Mouse (Mus musculus) midbrain, embryonic 11.5 days (tissue): ENCODE measurements around the gene Runx1. TPM values are rescaled to one million over a fixed set of nuclear protein-coding genes. Genes with fewer than 3 reads are reported as not detected.
A peak's percentile ranks its signal among the peaks of the same experiment; 100 is the strongest.

Source experiments
- ATAC-seq: fragments of 200-750 bp; cut with Nextera tagmentation; 2 replicates; pipeline ENCODE4 v1.8.0; 2017; ENCODE audit warnings: moderate TSS enrichment, moderate library complexity; ENCODE audit not compliant: low FRiP score
- DNase-seq: peaks from one replicate; pipeline ENCODE4 v3.0.0; 2015; ENCODE audit warnings: low spot score; ENCODE audit errors: missing footprints
- H3K27ac ChIP-seq: fragments of 300-500 bp; sonication (generic); 2 replicates; pipeline ENCODE4 v1.5.1; 2014; ENCODE audit warnings: low read depth, low read length
- H3K27me3 ChIP-seq: fragments of 300-500 bp; sonication (generic); 2 replicates; pipeline ENCODE4 v1.6.1; 2014; ENCODE audit warnings: mild to moderate bottlenecking, low read length, moderate library complexity, mixed read lengths; ENCODE audit not compliant: control insufficient read depth, insufficient read depth
- H3K36me3 ChIP-seq: fragments of 300-500 bp; sonication (generic); 2 replicates; pipeline ENCODE4 v1.6.1; 2014; ENCODE audit warnings: mild to moderate bottlenecking, low read length, moderate library complexity, mixed read lengths; ENCODE audit not compliant: control insufficient read depth, insufficient read depth
- H3K4me1 ChIP-seq: fragments of 300-500 bp; sonication (generic); 2 replicates; pipeline ENCODE4 v1.6.1; 2014; ENCODE audit warnings: low read length; ENCODE audit not compliant: control insufficient read depth, insufficient read depth
- H3K4me2 ChIP-seq: fragments of 300-500 bp; sonication (generic); 2 replicates; pipeline ENCODE4 v1.6.1; 2014; ENCODE audit warnings: mild to moderate bottlenecking, moderate library complexity
- H3K4me3 ChIP-seq: fragments of 300-500 bp; sonication (generic); 2 replicates; pipeline ENCODE4 v1.5.1; 2014; ENCODE audit warnings: low read depth, low read length
- H3K9ac ChIP-seq: fragments of 300-500 bp; sonication (generic); 2 replicates; pipeline ENCODE4 v1.6.1; 2014; ENCODE audit warnings: low read length
- H3K9me3 ChIP-seq: fragments of 300-500 bp; sonication (generic); 2 replicates; pipeline ENCODE4 v1.6.1; 2016; ENCODE audit warnings: low read length; ENCODE audit not compliant: control insufficient read depth
- WGBS: fragments of 180-500 bp; shearing (Covaris S2); extraction: QIAGEN DNeasy Blood & Tissue Kit; methylation state at CpG from one replicate; pipeline ENCODE4 v1.1.7; 2014; 5-methylcytosine and 5-hydroxymethylcytosine counted together
- polyA plus RNA-seq: library from polyadenylated mRNA; unstranded; fragments of >200 nt; fragmentation: Nextera tagmentation; extraction: Ambion mirVana; gene quantifications from 2 replicates; pipeline ENCODE4 v1.2.1, GENCODE M21; 2014

Runx1 gene
- polyA plus RNA-seq, 1 experiment from 2014 or later, result 0.93 TPM

GRCm38 (mm10) chr16:92830479-92830878 lies 4.5 kb upstream of the Runx1 start:
- DNase-seq, result no peak
- H3K4me3 ChIP-seq, result no peak overlapping the region
- no peak overlapping the region for H3K9ac ChIP-seq
- peaks cover 11% of the 10 kb centered on the region; the same call in 1 of the 2 replicates for H3K4me1 ChIP-seq
- WGBS, result 52% methylated on average over 14 of the region's 14 CpGs
- H3K27me3 ChIP-seq, result no peaks in the 10 kb centered on the region
- H3K9me3 ChIP-seq, result no peaks in the 10 kb centered on the region
- H3K36me3 ChIP-seq, result no peaks in the 10 kb centered on the region
- H3K4me2 ChIP-seq, result no peak overlapping the region
- no peak for ATAC-seq
- no peak overlapping the region for H3K27ac ChIP-seq

- 35% methylated on average over 8 of the region's 8 CpGs for WGBS
- H3K9ac ChIP-seq, result no peak overlapping the region
- no peaks in the 10 kb centered on the region for H3K9me3 ChIP-seq
- H3K4me1 ChIP-seq, result peaks cover 11% of the 10 kb centered on the region
- H3K4me2 ChIP-seq, result no peak overlapping the region
- no peak for DNase-seq
- no peak overlapping the region for H3K27ac ChIP-seq
- no peaks in the 10 kb centered on the region for H3K36me3 ChIP-seq
- 0 out of 2 replicates have a peak, but pooled peaks have one; percentile 38 for ATAC-seq
- H3K4me3 ChIP-seq, result no peak overlapping the region
- H3K27me3 ChIP-seq, result no peaks in the 10 kb centered on the region
Observed at GRCm38 (mm10) chr16:92828308-92828862, 2.4 kb upstream of the Runx1 start.

- Histone ChIP-seq H3K9ac (no peak overlapping the region), H3K9me3 (no peaks in the 10 kb centered on the region), H3K27me3 (no peaks in the 10 kb centered on the region), H3K27ac (no peak overlapping the region), H3K4me2 (no peak overlapping the region), H3K4me1 (peaks cover 11% of the 10 kb centered on the region), H3K4me3 (no peak overlapping the region), H3K36me3 (no peaks in the 10 kb centered on the region)
- peak; percentile 63; the same call in 1 of the 2 replicates for ATAC-seq
- no peak for DNase-seq
- WGBS, result 49% methylated on average over 7 of the region's 7 CpGs
Observed at GRCm38 (mm10) chr16:92827663-92828307, 1.8 kb upstream of the Runx1 start.

GRCm38 (mm10) chr16:92826683-92827082 lies 734 bp upstream of the Runx1 start:
- peaks cover 11% of the 10 kb centered on the region for H3K4me1 ChIP-seq
- no peak for DNase-seq
- 84% methylated on average over 6 of the region's 6 CpGs for WGBS
- H3K27ac ChIP-seq, result no peak overlapping the region
- no peak overlapping the region for H3K4me3 ChIP-seq
- no peak for ATAC-seq
- no peak overlapping the region for H3K9ac ChIP-seq
- H3K9me3 ChIP-seq, result no peaks in the 10 kb centered on the region
- no peaks in the 10 kb centered on the region for H3K36me3 ChIP-seq
- no peaks in the 10 kb centered on the region for H3K27me3 ChIP-seq
- H3K4me2 ChIP-seq, result no peak overlapping the region

- no peak overlapping the region for H3K27ac ChIP-seq
- DNase-seq, result no peak
- no peak for ATAC-seq
- no peak overlapping the region for H3K4me3 ChIP-seq
- no peak overlapping the region for H3K4me2 ChIP-seq
- no peaks in the 10 kb centered on the region for H3K9me3 ChIP-seq
- WGBS, result 89% methylated on average over 18 of the region's 18 CpGs
- H3K36me3 ChIP-seq, result no peaks in the 10 kb centered on the region
- H3K4me1 ChIP-seq, result peaks cover 11% of the 10 kb centered on the region
- H3K9ac ChIP-seq, result no peak overlapping the region
- no peaks in the 10 kb centered on the region for H3K27me3 ChIP-seq
Observed at GRCm38 (mm10) chr16:92825204-92825843, 625 bp downstream of the Runx1 start.

GRCm38 (mm10) chr16:92824723-92825203 lies 1.2 kb downstream of the Runx1 start:
- Histone ChIP-seq H3K9ac (no peak overlapping the region), H3K36me3 (no peaks in the 10 kb centered on the region), H3K4me2 (no peak overlapping the region), H3K4me3 (no peak overlapping the region), H3K4me1 (peaks cover 11% of the 10 kb centered on the region), H3K27me3 (no peaks in the 10 kb centered on the region), H3K27ac (no peak overlapping the region), H3K9me3 (no peaks in the 10 kb centered on the region)
- ATAC-seq (no peak), DNase-seq (no peak)
- 93% methylated on average over 9 of the region's 9 CpGs for WGBS

- no peak for ATAC-seq
- Histone ChIP-seq H3K9ac (no peak overlapping the region), H3K4me3 (no peak overlapping the region), H3K9me3 (no peaks in the 10 kb centered on the region), H3K27ac (no peak overlapping the region), H3K36me3 (no peaks in the 10 kb centered on the region), H3K4me2 (no peak overlapping the region), H3K27me3 (no peaks in the 10 kb centered on the region), H3K4me1 (peaks cover 11% of the 10 kb centered on the region)
- DNase-seq, result no peak
- 81% methylated on average over 6 of the region's 6 CpGs for WGBS
Observed at GRCm38 (mm10) chr16:92824003-92824722, 1.8 kb downstream of the Runx1 start.

GRCm38 (mm10) chr16:92823381-92823862 lies 2.5 kb downstream of the Runx1 start:
- Histone ChIP-seq H3K27me3 (no peaks in the 10 kb centered on the region), H3K27ac (no peak overlapping the region), H3K4me2 (no peak overlapping the region), H3K9me3 (no peaks in the 10 kb centered on the region), H3K4me3 (no peak overlapping the region), H3K4me1 (peaks cover 10% of the 10 kb centered on the region), H3K9ac (no peak overlapping the region), H3K36me3 (no peaks in the 10 kb centered on the region)
- 46% methylated on average over 5 of the region's 5 CpGs for WGBS
- no peak for ATAC-seq
- DNase-seq, result no peak
